Mouse (Mus musculus) thymus, postnatal 0 days (tissue): Measurements from ENCODE around the gene Erp27. TPM values are rescaled to one million over a fixed set of nuclear protein-coding genes. Genes with fewer than 3 reads are reported as not detected.
A peak's percentile ranks its signal among the peaks of the same experiment; 100 is the strongest.
"Not testable (repeated sequence)": the region's sequence is repeated elsewhere in the genome, so short reads cannot be mapped to it uniquely, and the experiment has no call there.

Source experiments
- DNase-seq: peaks from one replicate; pipeline ENCODE4 v3.0.0-alpha.2; 2015; ENCODE audit warnings: low spot score
- polyA plus RNA-seq: library from polyadenylated mRNA; unstranded; fragments of >200 nt; fragmentation: Nextera tagmentation; extraction: Ambion mirVana; gene quantifications from 2 replicates; pipeline ENCODE4 v1.2.1, GENCODE M21; 2015

Gene Erp27
- polyA plus RNA-seq, 1 experiment from 2014 or later, result 1.1 TPM

GRCm38 (mm10) chr6:136910247-136910890 is 11.6 kb downstream of the Erp27 start:
- DNase-seq, result no peak

- DNase-seq, result no peak
These were observed 15.1 kb downstream of the Erp27 start for GRCm38 (mm10) chr6:136906937-136907293.

GRCm38 (mm10) chr6:136906283-136906936 is 15.6 kb downstream of the Erp27 start:
- no peak for DNase-seq

- no peak for DNase-seq
These were observed 18.0 kb downstream of the Erp27 start for GRCm38 (mm10) chr6:136903885-136904470.

- DNase-seq, result no peak
These were observed 19.5 kb downstream of the Erp27 start for GRCm38 (mm10) chr6:136902527-136902926.

GRCm38 (mm10) chr6:136901010-136901409 is 21.0 kb downstream of the Erp27 start:
- DNase-seq, result no peak

- DNase-seq, result no peak
These were observed 21.5 kb downstream of the Erp27 start for GRCm38 (mm10) chr6:136900369-136901009.

- DNase-seq, result peak; percentile 55
These were observed 23.0 kb downstream of the Erp27 start for GRCm38 (mm10) chr6:136898954-136899353.

GRCm38 (mm10) chr6:136898222-136898621 is 23.8 kb downstream of the Erp27 start:
- no peak for DNase-seq

- no peak for DNase-seq
These were observed 24.2 kb downstream of the Erp27 start for GRCm38 (mm10) chr6:136897789-136898188.

- no peak for DNase-seq
These were observed 27.2 kb downstream of the Erp27 start for GRCm38 (mm10) chr6:136894532-136895339.

- no peak for DNase-seq
These were observed 30.0 kb downstream of the Erp27 start for GRCm38 (mm10) chr6:136892002-136892401.

GRCm38 (mm10) chr6:136889554-136889953 is 32.4 kb downstream of the Erp27 start:
- no peak for DNase-seq

- no peak for DNase-seq
These were observed 32.9 kb downstream of the Erp27 start for GRCm38 (mm10) chr6:136889067-136889466.

- no peak for DNase-seq
These were observed 34.1 kb downstream of the Erp27 start for GRCm38 (mm10) chr6:136887854-136888253.

GRCm38 (mm10) chr6:136884766-136885165 is 37.2 kb downstream of the Erp27 start:
- not testable (repeated sequence) for DNase-seq

GRCm38 (mm10) chr6:136883961-136884360 is 38.0 kb downstream of the Erp27 start:
- DNase-seq, result no peak

GRCm38 (mm10) chr6:136883431-136883915 is 38.5 kb downstream of the Erp27 start:
- DNase-seq, result no peak

GRCm38 (mm10) chr6:136881678-136882077 is 40.3 kb downstream of the Erp27 start:
- DNase-seq, result no peak

GRCm38 (mm10) chr6:136875670-136876069 is 46.3 kb downstream of the Erp27 start, which contains the start of gene Mgp:
Mgp (minus strand) TSS chr6:136875823.
- DNase-seq, result no peak

GRCm38 (mm10) chr6:136874599-136874998 is 47.4 kb downstream of the Erp27 start:
- DNase-seq, result no peak
